ENCODE assay signal across 1 mouse cellular context in genomic region chr12:98746131-98746530, GRCm38 (mm10).
TF ChIP-seq lines count a peak whose summit lies in the region.

No protein-coding gene starts in this region.

TF ChIP-seq in MEL, 35 proteins besides CTCF, POLR2A, EP300 and RAD21 (continued from another document):
- TF ChIP-seq MAZ (IDR thresholded peaks at IDR 0.05; ENCODE audit: low read depth, low read length) (peak; percentile 69; the same call in 1 of the 2 replicates), CHD1 (IDR thresholded peaks at IDR 0.05; ENCODE audit: low read depth, low read length) (no peak), MYB (IDR thresholded peaks at IDR 0.05; ENCODE audit: low read depth, low read length) (no peak)
